Mouse (Mus musculus) layer of hippocampus, postnatal 14 days (tissue): ENCODE results near the gene Meis1. TPM values are rescaled to one million over a fixed set of nuclear protein-coding genes. Genes with fewer than 3 reads are reported as not detected.

Experiments used
- DNase-seq, 2 experiments: peaks; one replicate each; pipeline ENCODE4 v3.0.0; 2021 to 2022; ENCODE audit warnings: low spot score in 2 of 2, mixed read lengths in 1 of 2
- long read RNA-seq, 2 experiments: library from polyadenylated mRNA; stranded (forward); transcript quantifications; one replicate each; pipeline ENCODE4 v2.0.0; 2021
- total RNA-seq, 2 experiments: library from RNA; stranded (reverse); gene quantifications; 2 replicates each; pipeline ENCODE4 v1.2.3; 2021

Gene Meis1
- 1 to 10 TPM; 2.0 to 2.9 TPM for total RNA-seq
- long read RNA-seq, experiment 1, partial matches to known transcripts, result 0 of 3 reads
- long read RNA-seq, experiment 1, other reads (novel, unspliced or antisense), result 2 of 3 reads
- long read RNA-seq, experiment 2, partial matches to known transcripts, result 0 of 1 reads
- long read RNA-seq, experiment 2, other reads (novel, unspliced or antisense), result 0 of 1 reads

DNA sequence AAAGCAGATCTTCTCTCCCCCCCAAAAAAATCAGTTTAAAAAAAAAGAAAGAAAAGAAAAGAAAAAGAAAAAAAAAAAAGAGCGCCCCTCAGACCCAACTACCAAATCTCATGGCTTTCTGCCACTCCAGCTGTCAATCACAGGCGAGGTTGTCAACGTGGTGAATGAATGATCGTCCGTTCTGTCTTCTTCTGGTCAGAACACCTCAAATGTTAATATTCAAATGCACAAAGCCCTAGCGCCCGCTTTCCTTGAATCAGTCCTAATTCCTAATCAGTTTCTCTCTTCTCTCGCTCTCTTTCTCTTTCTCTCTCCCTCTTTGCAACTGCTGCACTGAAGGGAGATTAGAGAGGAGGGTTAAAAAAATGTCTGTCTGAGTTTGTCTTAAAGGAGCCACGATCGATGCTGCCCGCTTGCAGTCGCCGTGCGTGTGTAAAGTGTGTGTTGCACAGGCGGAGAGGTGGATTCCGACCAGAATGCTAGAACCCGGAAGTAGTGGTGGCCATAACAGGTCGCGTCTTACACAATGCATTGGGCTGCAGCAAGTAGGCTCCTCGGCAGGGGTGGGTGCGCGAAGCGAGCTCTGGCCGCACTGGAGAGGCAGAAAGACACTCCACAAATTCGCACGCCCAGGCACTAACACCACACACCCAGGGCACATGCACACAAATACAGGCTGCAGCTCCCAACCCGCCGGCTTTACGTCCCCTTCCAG is at the start of gene Meis1:
Gene Meis1, minus strand, starts transcription at position 497 of the 715 bp plus-strand sequence.
- DNase-seq, result peak; percentile 64 to 70

DNA sequence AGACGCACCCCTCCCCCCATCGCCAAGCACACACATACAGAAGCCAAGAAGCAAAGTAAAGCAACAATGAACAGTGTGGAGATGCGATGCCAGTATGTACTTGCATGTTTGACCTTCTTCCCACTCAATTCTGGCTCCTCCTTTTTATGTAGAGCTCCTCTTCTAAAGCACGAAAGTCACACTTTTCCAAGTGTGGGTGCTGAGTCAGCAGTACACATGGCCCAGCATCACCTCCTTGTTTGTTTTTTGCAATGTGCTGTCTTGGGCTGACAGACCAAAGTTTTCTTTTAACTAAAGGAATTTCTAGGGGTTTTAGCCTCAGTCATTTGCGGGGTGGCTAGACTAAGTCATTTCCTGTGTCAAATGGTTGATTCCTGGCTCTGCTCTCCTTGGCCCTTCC is 48.5 kb upstream of the Meis1 start:
- no peak for DNase-seq

DNA sequence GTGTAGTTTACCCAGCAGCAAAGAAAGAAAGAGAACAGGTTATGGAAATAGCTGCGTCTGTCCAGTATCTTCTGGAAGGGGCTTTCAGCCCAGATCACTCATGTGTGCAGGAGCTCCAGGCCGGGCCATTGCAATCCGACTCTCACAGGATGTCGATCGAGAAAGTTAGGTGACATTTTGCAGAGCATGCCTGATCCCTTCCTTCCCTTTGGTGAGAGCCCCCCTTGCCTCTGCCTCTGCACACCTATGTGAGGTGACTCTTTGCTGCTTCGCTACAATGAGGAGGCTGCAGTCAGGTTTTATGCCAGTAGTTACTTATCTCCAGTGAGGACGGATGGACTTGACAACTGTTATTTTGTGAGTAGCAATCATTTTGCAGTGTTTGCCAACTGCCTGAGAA is 30.5 kb upstream of the Meis1 start:
- no peak for DNase-seq

DNA sequence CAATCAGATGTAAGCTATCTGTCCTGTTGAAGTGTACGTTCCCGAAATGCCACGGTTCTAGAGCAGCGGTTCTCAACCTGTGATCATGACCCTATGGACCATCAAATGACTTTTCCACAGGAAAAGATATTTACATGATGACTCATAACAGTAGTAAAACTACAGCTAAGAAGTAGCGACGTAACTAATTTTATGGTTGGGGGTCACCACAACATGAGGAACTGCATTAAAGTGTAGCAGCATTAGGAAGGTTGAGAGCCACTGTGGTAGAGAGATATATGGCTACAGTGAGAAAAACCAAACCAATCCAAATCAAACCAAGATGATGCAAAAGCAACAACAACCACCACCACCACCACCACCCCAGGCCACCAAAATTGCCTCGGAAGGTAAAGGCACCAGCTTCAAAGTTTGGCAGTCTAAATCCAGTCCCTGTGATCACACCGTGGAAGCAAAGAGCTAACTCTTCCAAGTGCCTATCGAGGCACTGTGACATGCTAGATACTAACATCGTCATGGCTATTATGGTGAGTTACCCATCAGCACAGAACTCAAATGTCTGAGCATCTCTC is 17.9 kb upstream of the Meis1 start:
- no peak for DNase-seq

DNA sequence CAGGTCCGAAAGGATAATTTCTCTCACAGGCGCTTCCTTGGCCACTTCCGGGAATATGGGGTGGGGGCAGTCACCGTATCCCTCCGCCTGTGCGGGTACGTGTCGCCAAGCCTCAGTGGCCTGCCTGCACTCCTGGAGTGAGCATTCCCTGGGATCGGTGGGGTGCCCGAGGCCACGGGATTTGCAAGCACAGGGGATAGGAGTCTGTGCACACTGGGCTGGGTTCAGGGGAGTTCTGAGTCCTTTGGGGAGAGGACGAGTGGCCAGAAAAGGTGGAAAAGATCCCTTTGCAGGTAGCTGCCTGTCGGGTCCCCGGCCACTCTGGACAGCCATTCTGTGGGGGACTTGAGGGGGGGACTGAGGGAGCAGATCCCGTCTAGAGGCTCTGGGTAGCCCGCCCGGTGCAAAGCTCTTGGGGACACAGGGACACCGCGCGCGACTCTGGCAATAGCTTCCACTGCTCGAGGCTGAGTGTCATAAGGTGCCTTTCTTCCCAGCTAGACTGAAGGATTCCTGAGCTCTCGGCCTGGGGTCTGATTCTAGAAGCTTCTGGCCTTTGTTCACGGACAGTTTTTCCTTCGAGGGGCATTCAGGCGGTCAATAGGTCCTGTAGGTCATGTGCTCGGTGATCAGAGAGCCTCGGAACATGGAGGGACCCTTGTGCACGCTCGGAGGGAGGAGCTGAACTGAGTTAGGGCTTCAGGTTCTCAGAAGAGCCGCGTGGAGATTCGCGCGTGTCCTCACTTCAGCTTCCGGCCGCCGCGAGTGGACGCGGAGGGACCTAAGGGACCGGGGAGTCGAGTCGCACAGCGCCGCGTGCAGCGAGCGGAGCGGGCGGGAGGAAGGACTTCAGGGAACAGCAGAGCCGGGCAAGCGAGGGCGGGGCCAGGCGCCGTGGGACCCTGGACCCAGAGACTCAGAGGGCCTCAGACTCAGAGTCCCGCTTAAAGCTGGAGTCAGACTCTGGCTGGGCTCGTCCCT is 8.1 kb upstream of the Meis1 start:
- no peak for DNase-seq

DNA sequence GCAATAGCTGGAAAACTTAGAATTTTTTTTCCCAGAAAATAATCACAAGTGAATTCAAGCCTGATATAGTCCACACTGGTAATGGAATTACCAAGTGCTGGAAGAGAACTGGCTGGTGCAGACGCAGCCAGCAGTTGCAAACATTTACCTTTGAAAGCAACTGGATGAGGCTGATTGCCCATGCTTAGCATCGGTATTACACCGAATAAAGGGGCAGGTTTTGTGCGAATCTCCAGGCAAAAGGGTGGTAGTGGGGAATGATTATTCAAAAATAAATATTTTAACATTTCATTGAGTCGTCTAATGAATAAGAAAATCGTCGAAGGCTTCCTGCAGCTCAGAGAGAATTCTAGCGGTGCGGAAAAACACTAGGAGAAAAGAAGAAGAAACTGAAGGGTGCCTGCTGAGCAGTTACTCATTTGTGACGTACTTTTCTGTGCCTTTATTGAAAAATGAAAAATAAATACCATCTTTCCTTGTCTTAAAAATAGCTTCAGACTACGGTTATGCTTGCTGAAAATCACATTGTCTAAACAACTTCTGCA is 7.3 kb upstream of the Meis1 start:
- DNase-seq, result no peak

DNA sequence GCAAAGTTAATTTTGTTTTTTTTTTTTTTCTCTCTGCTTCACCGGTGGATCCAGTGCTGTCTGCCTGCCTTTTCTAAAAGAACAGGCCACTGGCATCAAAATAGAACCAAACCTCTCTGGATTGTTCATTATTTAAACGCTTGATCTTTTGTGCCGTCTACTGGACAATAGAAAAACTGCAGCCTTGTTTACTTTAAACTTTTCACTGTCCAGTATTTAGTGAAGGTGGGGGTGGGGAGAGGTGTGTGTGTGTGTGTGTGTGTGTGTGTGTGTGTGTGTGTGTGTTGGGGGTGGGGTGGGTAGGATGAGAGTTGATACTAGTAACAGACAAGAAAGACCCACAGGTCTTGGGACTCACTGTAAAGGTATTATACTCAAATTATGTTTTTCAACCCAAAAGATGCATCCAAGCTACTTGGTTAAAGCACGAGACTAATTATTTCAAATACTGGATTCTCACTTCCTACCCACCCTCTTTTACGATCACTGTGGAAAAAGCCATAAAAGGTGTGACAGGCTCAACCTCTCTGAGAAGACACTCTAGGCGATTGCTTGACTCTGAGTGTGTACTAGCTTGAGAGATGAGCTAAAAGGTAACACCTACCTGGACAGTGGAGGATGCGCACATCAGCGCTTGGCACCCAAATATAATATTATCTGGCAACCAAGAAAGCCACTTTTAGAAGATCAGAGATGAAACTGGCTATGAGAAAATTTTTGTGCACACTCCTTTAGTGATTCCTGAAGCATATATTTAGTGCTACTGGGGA is 5.9 kb upstream of the Meis1 start:
- DNase-seq, result peak in 1 of 2 experiments; percentile 52

DNA sequence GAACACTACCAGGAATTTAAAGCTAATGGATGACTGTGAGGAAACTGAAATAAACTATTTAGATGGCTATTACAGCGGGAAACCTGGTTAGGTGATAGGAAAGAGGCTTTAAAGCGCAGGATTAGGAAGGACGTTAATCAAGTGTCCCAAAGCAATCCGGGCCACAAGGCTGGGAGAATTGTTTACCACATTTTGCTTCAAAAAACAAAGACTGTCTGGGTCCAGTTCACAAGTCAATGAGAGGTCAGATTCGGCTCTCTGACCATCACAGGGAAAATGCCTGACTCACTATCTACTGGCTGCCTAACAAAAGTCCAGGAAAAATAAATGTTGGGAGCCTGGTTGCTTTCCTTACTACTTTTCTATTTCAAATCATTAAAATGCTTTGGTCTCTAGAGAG is 4.6 kb upstream of the Meis1 start:
- no peak for DNase-seq

DNA sequence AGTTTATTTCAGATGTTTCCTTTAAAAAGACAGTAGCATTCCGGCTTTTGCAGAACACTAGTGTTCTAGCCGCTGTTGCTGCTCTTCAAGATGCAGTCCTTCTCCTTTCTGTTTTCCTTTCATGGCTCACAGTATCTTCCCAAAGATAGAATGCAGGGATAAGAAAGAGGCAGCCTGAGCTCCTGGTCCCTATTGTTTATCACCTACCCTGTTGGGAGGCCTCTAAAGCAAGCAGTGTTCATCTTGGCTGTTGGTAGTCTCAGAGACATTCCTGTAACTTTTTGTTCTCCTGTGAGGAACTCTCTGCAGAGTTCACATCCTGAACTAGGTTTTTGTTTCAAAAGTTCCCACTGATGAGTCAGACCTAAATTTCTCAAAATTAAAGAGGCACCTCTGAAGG is 3.8 kb upstream of the Meis1 start:
- DNase-seq, result no peak

DNA sequence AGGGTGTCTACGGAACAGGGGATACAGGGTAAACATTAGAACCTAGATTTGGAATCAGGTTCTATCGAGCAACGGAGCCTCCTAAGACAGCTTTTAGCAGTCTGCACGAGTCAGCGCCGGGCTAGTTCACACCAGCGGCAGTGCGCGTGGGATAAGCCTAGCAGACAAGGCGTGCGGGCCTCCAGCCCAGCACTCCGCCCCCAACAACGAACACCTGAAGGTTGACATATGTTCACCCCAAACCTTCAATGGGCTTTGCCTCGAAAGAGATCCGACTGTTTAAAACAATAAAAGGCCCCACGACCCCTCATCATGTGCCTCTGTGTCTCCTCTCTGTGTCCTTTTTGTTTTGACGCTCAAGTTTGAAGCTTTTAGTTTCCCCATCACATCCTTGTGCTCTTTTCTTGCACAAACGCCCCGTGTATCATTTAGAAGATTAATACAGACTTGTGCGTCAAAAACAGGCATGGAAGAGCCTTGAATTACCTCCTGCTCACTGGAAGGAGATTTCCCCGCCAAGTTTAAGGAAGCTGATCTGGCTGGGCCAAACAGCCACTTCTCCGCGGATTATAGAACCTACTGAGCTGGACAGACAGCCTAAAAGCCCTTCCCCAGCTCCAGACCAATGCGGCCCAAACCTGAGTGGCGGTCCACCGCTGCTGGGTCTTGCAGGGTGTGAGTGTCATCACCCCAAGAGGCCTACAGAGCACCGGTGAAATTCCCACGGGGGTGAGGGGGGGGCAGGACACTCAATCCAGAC is 2.3 kb upstream of the Meis1 start:
- no peak for DNase-seq

DNA sequence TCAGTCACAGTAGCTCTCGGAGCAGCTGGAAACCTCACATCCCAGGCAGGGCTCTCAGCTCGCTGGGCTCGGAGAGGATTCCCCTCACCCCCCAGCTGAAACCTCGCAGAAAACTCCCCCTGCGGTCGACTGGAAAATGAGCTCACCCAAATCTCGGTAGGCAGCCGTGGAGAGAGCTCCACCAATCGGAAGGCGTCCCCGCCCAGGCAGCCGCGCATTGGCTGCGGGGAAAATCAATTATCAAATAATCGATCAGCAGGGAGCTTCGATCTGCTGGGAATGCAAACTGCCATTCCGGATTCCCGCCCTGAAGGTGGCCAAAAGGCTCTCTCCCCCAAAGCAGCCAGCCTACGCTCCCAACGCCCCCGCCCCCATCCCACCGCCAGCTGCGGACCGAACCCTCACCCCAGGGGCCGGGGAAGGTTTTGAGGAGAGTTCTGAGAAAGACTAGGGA is 1.6 kb upstream of the Meis1 start:
- peak; percentile 84 to 93 for DNase-seq

DNA sequence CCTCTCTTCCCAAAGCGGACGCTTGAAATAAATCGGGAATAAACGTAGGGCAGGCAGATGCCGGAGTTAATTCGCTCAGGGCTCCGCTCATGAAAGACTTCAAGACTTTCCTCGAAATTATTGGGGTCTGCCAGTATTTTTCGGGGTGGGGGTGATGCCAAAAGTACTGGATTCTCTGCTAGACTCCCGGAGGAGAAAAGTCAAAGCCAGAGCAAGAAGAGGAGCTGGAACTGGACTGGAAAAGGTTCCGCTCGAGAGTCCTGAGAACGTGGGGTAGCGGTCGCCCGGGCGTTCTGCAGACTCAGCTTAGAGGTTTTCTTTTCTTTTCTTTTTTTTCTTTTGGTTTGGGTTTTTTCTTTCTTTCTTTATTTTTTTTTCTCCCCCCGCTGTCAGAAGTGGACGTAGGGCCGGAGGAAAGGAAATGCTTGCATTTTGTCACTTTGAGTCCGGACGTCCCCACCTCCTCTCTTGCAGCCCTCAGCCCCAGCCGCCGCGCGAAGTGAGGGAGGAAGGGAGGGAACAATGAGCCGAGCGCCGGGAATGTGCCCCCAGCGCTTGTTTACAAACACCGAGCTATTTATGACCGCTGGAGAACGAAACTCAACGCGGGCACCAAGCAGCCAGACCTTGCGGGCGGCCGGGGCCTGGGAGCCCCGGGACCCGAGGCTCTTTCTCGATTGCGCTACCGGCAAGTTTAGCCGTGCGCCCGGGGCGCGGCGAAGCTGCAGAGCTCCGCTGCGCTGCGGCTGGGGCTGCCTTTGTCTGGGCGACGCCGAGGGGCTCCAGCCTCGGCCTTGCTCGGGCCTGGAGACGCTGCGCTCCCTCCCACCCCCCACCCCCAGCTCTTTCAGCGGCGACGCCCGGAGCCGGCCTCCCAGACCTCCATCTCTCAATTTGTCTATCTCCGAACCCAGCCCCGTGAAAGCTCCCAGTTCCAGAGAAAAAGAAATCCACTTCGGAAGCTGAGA is 703 bp upstream of the Meis1 start:
- DNase-seq, result peak in 1 of 2 experiments; percentile 18

DNA sequence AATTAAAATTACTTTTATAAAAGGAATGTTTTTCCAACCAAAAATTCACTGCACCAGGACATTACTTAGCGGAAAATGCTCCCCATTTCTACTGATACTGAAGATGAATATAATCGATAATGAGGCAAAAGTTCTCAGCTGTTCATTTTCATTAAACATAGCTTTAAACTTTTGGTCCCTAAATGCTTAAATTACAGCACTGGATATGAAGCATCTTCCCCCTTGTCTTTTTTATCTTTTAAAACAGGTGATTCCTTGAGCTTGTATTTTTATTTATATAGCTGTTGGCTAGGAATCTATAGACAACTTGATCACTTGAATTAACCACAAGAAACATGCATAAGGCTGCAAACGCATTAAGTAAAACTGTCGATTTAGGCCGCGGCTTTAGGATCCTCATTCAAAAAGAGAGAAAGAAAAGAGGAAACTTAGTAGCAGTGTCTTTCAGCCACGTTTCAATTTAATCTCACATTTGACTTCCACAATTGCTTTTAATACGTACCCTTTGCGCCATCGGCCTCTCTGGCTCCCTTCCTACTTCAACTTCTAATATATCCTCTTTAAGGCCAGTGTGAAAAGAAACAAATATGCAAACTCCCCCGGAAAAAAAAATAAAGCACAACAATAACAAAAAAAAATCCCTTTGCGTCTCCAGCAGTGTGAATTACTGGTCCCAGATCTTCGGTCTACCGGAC is 919 bp downstream of the Meis1 start:
- DNase-seq, result no peak

DNA sequence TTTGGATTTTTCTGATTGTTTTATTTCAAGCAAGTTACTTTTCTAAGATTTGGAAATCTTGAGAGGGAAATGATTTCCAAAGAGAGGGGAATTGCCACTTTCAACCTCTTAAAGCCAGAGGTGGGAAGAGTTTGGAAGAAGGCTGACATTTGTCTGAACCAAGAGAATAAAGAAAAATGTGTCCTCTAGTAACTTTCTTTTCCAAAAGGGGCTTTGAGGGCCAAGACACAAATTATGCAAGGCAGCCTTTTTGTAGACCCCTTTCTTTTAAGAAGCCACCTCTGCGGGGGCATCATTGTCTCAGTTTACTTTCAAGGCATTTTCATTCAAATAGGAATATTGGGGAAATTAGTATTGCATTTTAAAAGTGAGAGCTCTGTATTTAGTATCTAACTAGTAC is 1.5 kb downstream of the Meis1 start:
- no peak for DNase-seq

DNA sequence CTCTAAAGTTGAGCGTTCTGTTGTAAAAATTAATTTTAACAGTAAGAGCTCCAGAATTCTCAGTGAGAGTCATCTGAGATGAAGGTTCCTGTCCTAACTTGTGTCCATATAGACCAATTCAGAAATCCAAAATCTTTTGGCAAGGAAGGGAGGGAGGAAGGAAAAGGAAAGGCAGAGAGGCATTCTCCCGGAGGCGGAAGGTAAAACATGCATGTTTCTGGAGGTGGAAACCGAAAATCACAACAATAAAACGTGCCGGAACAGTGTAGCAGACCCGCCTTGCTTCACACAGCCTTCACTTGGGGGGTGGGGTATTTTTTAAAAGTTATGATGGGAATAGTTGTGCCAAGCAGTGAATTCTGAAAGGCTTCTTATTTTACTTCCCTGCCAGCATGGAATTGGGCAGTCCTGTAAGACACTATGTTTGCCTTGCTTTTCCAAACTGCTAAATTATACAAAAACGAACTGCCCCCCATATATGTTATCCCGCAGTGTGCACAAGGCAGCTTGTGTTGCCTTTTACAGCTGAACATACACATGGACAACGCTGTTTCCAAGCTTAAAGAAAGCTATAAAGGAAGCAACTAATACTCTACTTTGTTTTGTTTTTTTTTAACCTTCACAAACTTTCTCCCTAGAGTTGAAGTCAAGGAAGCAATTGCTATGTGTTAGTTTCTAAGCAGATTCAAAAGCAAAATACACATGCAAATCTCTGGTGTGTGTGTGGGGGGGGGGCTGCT is 2.1 kb downstream of the Meis1 start:
- no peak for DNase-seq

DNA sequence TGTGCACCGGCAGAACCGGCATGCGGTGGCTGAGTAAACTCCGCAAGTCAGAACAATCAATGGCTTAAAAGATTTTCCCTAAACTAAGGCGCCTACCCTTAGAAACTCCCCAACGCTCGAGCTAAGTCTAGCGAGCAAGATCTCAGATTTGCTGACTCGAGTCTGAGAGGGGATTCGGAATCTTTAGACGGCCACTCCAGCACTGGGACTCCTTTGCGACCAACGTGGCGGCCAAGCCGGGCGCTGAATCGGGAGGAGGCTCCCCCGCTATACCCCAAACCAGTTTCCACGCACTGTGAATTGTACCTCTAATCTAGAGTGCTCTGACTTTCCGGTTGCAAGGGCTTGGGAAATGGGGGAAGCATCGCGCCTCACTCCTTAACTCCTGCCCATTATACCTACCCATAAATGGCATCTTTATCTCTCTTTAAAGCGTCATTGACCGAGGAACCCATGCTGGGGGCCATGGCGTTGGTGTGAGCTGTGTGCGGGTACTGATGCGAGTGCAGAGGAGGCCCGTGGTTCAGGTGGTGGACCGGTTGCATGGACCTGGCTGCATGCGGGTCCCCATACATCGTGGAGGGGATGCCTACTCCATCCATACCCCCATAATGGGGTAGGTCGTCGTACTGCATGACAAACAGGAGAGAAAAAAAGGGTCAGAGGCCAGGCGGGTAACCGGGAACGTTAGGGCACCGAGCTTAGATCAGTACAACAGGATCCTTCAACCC is 2.9 kb downstream of the Meis1 start:
- no peak for DNase-seq

DNA sequence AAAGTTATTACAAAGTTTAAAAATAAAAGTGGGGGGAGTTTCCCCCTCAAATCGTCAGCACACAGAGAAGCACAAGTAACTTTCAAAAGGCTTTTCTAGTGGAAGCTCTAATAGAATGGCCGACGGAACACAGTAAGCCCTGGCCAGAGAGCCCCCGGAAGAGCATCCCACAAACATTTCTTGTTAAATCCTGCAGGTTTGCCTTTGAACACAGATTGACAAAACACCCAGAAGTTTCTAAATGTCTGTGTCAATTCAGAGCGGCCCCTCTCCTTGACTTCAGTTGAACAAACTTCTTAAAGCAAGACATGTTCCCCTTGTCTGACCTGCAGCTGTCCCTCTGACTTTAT is 3.4 kb downstream of the Meis1 start:
- DNase-seq, result no peak
